Mouse (Mus musculus) activated CD4-positive, CD25-positive, alpha-beta regulatory T cell, adult 4 months (primary cell): ENCODE measurements around the gene Magohb. TPM values are rescaled to one million over a fixed set of nuclear protein-coding genes. Genes with fewer than 3 reads are reported as not detected.

Source experiments
- ATAC-seq: one replicate; pipeline ENCODE4 v1.8.0; 2017
- polyA plus RNA-seq, 2 experiments: library from polyadenylated mRNA; unstranded; fragments of 100-300 nt; shearing (Covaris generic); gene quantifications; one replicate each; pipeline ENCODE4 v1.2.1; 2017

Magohb gene
- polyA plus RNA-seq, 2 experiments from 2014 or later: 18.6 to 24.6 TPM

DNA sequence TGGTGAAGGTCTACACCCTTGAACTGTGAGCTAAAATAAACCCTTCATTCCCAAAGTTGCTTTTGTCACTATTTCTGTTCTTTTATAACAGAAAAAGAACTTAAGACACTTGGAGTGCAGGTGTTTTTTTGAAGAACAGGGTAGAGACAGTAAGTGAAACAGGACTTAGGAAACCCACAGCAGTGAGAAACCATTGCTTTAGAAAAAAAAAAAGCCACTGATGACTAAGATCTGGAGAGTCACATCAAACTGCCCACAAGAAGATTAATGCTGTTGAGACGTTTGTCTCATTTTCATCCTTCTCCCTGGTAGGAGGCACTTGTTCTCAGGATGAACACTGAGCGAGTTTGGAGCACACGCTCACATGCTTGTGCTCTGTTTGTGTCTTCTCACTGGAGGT, 31.0 kb downstream of the Magohb start:
- ATAC-seq: no peak

DNA sequence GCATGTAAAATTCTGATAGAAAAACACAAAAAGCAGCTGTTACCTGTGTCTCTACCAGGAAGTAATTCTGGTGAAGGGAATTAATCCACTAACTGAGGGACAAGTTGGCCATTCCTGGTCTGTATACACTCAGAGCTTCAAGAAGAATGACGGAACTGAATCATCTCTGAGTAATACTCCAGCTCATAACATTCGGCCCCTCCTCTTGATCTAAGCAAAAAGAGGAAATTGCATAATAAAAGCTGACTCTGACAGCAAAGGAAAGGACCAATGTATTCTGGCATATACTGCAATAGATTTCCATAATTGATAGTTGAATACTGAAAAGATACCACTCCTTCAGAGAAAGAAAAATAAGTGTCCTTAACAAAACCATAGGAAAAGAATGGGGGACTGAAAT, 45.8 kb downstream of the Magohb start, which contains the start of gene Klra2:
Klra2 (minus strand) TSS at position 157 of the 400 bp plus-strand sequence.
- ATAC-seq: no peak

DNA sequence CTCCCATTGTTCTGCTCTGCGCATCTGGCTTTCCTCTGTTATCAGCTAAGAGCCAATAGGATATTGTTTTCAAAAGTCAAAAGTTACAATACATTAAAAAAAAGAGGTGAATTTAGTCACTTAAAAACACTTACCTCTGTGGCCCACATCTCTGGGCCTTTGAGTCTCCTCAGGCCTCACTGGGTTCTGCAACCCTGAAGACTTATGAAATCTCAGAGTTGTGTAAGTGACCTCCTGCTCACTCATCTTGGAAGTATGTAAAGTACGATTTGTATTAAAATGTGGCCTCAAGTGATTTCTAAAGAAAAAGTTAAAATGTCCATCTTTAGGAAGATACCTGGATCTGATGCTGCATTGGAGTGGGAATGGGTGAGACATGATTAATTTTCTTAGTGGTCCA, 48.0 kb downstream of the Magohb start:
- no peak for ATAC-seq

Other genes with a start within 250 kb of the Magohb start
- not detected for gene Klra2, start 45.9 kb downstream of the Magohb start, polyA plus RNA-seq
- not detected for gene Styk1, start 60.4 kb upstream of the Magohb start, polyA plus RNA-seq
- gene Ybx3, start 95.2 kb upstream of the Magohb start, polyA plus RNA-seq: 10 to 100 TPM; 19.3 to 20.7 TPM
- not detected for gene 5430401F13Rik, start 193.2 kb upstream of the Magohb start, polyA plus RNA-seq
- gene Gm6619, start 193.2 kb upstream of the Magohb start, polyA plus RNA-seq: not detected